Mouse (Mus musculus) forebrain, embryonic 13.5 days (tissue): ENCODE data around the gene H2-Oa. TPM values are rescaled to one million over a fixed set of nuclear protein-coding genes. Genes with fewer than 3 reads are reported as not detected.
"Not testable (repeated sequence)": the region's sequence is repeated elsewhere in the genome, so short reads cannot be mapped to it uniquely, and the experiment has no call there.

Experiments used
- ATAC-seq: fragments of 200-750 bp; cut with Nextera tagmentation; 2 replicates; pipeline ENCODE4 v1.8.0; 2017
- H3K27ac ChIP-seq: fragments of 300-500 bp; sonication (generic); 2 replicates; pipeline ENCODE4 v1.5.1; 2015; ENCODE audit warnings: inconsistent platforms, mild to moderate bottlenecking, moderate library complexity
- H3K27me3 ChIP-seq: fragments of 300-500 bp; sonication (generic); 2 replicates; pipeline ENCODE4 v1.6.1; 2015; ENCODE audit warnings: mild to moderate bottlenecking, inconsistent platforms
- H3K36me3 ChIP-seq: fragments of 300-500 bp; sonication (generic); 2 replicates; pipeline ENCODE4 v1.6.1; 2015; ENCODE audit warnings: mild to moderate bottlenecking, inconsistent platforms; ENCODE audit not compliant: poor library complexity, severe bottlenecking
- H3K4me1 ChIP-seq: fragments of 300-500 bp; sonication (generic); 2 replicates; pipeline ENCODE4 v1.6.1; 2015; ENCODE audit warnings: inconsistent platforms
- H3K4me2 ChIP-seq: fragments of 300-500 bp; sonication (generic); 2 replicates; pipeline ENCODE4 v1.6.1; 2015; ENCODE audit warnings: inconsistent platforms, mild to moderate bottlenecking, moderate library complexity
- H3K4me3 ChIP-seq: fragments of 300-500 bp; sonication (generic); 2 replicates; pipeline ENCODE4 v1.5.1; 2015; ENCODE audit warnings: mild to moderate bottlenecking, inconsistent platforms
- H3K9ac ChIP-seq: fragments of 300-500 bp; sonication (generic); 2 replicates; pipeline ENCODE4 v1.6.1; 2015; ENCODE audit warnings: mild to moderate bottlenecking, inconsistent platforms
- H3K9me3 ChIP-seq: fragments of 300-500 bp; sonication (generic); replicated peaks from 2 replicates; pipeline ENCODE4 v1.6.1; 2016; ENCODE audit warnings: inconsistent platforms
- WGBS: fragments of 180-500 bp; shearing (Covaris S2); methylation state at CpG from one replicate; pipeline ENCODE4 v1.1.7; 2015; 5-methylcytosine and 5-hydroxymethylcytosine counted together
- polyA plus RNA-seq: library from polyadenylated mRNA; unstranded; fragments of >200 nt; fragmentation: Nextera tagmentation; extraction: Ambion mirVana; gene quantifications from 2 replicates; pipeline ENCODE4 v1.2.1, GENCODE M21; 2015

H2-Oa gene
- polyA plus RNA-seq, 1 experiment from 2014 or later: not detected

DNA sequence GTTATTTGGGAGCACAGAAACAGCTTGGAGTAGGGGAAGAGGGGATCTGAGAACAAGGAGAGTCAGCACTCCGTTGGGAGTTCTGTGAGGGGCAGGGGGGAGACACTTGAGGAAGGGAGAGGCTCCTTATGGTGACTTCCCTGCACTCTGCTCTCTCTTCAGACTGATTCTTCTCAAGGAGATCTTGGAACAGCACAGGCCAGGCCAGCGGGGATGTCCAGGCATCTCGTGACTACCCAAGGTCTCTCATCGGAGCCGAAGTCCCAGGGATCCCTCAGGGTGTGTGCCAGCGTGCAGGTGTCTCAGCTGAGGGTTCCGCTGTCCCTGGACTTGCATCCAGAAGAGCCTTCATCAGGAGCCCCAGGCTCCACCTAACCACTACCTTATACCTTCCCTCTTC, 46.5 kb downstream of the H2-Oa start:
- Histone ChIP-seq H3K4me2 (no peak overlapping the region), H3K36me3 (no peaks in the 10 kb centered on the region), H3K4me3 (no peak overlapping the region), H3K27me3 (peaks cover 57% of the 10 kb centered on the region), H3K27ac (no peak overlapping the region), H3K9ac (no peak overlapping the region), H3K4me1 (peaks cover 17% of the 10 kb centered on the region), H3K9me3 (no peaks in the 10 kb centered on the region)
- no peak for ATAC-seq
- WGBS: 78% methylated on average over 7 of the region's 7 CpGs

- Histone ChIP-seq H3K9ac (peak overlapping the region; percentile 48), H3K27ac (no peak overlapping the region), H3K4me3 (peak overlapping the region; percentile 30), H3K27me3 (peaks cover 57% of the 10 kb centered on the region), H3K9me3 (no peaks in the 10 kb centered on the region), H3K36me3 (no peaks in the 10 kb centered on the region), H3K4me1 (peaks cover 17% of the 10 kb centered on the region), H3K4me2 (peak overlapping the region; percentile 57)
- ATAC-seq: no peak
- 2% methylated on average over 16 of the region's 16 CpGs for WGBS
Measured at GRCm38 (mm10) chr17:34139416-34139815, 47.3 kb downstream of the H2-Oa start.

DNA sequence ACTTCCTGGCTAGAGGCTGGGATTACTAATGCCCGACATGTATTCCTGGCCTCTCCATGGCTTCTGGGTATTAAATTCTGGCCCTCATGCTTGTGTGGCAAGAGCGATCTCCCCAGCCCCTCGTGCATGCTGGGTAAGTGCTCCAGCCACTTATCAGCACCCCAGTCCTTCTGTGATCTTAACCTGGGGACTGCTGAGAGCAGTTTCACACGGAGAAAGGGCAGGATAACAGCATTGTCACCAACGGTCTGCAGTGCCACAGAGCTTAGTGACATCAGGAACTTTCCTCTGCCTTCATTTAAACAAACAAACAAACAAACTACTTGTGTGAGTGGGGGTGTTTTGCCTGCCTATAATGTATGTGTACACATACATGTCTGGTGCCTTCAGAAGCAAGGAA, 48.1 kb downstream of the H2-Oa start:
- H3K4me2 ChIP-seq: peak overlapping the region; percentile 57
- H3K27ac ChIP-seq: no peak overlapping the region
- WGBS: 15% methylated on average over 5 of the region's 5 CpGs
- H3K9ac ChIP-seq: no peak overlapping the region
- H3K36me3 ChIP-seq: no peaks in the 10 kb centered on the region
- H3K27me3 ChIP-seq: peaks cover 57% of the 10 kb centered on the region
- ATAC-seq: no peak
- peaks cover 17% of the 10 kb centered on the region for H3K4me1 ChIP-seq
- no peak overlapping the region for H3K4me3 ChIP-seq
- no peaks in the 10 kb centered on the region for H3K9me3 ChIP-seq

GRCm38 (mm10) chr17:34141448-34141847, 49.3 kb downstream of the H2-Oa start:
- no peak for ATAC-seq
- Histone ChIP-seq H3K9me3 (no peaks in the 10 kb centered on the region), H3K9ac (no peak overlapping the region), H3K27ac (no peak overlapping the region), H3K4me3 (no peak overlapping the region), H3K4me2 (no peak overlapping the region), H3K4me1 (peaks cover 13% of the 10 kb centered on the region), H3K27me3 (peaks cover 51% of the 10 kb centered on the region), H3K36me3 (no peaks in the 10 kb centered on the region)
- WGBS: 56% methylated on average over 4 of the region's 4 CpGs

- Histone ChIP-seq H3K27me3 (peaks cover 41% of the 10 kb centered on the region), H3K36me3 (no peaks in the 10 kb centered on the region), H3K4me2 (no peak overlapping the region), H3K4me3 (no peak overlapping the region), H3K27ac (no peak overlapping the region; the same call in 1 of the 2 replicates), H3K9me3 (no peaks in the 10 kb centered on the region), H3K9ac (no peak overlapping the region), H3K4me1 (peaks cover 13% of the 10 kb centered on the region)
- no peak for ATAC-seq
- WGBS: 83% methylated on average over 7 of the region's 7 CpGs
Measured at GRCm38 (mm10) chr17:34142456-34143010, 50.4 kb downstream of the H2-Oa start.

DNA sequence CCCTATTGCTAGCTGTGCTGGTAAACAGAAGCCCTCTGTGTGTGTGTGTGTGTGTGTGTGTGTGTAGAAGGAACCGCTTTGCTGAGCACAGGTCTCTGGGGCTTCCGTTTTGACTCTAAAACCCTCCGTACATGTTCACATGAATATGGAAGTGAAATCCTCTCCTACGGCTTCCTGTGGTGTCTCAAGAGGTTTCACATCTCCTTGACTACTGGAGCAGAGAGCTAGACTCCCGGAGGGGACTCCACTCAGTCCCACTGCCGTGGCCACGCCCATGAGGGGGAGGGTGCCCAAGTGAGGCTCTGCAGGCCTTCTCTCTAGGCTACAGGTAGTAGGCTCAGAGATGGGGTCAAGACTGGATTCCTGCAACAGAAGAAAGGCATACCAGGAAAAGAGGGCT, 50.9 kb downstream of the H2-Oa start, which contains the start of gene H2-DMb2:
Gene H2-DMb2 (plus strand): TSS at position 275 of the 400 bp plus-strand sequence.
- Histone ChIP-seq H3K4me3 (no peak within 1 kb of the TSS), H3K27me3 (peaks cover 36% of the 10 kb centered on the region), H3K9me3 (no peaks in the 10 kb centered on the region), H3K4me2 (no peak within 1 kb of the TSS), H3K9ac (no peak within 1 kb of the TSS), H3K4me1 (peaks cover 13% of the 10 kb centered on the region), H3K36me3 (no peaks in the 10 kb centered on the region), H3K27ac (no peak within 1 kb of the TSS; the same call in 1 of the 2 replicates)
- ATAC-seq: no peak
- 30% methylated on average over 7 of the region's 7 CpGs for WGBS

- Histone ChIP-seq H3K9ac (no peak overlapping the region), H3K36me3 (no peaks in the 10 kb centered on the region), H3K4me2 (no peak overlapping the region), H3K4me3 (no peak overlapping the region), H3K4me1 (peaks cover 13% of the 10 kb centered on the region), H3K27ac (no peak overlapping the region), H3K27me3 (peaks cover 31% of the 10 kb centered on the region), H3K9me3 (no peaks in the 10 kb centered on the region)
- 45% methylated on average over 3 of the region's 5 CpGs for WGBS
- ATAC-seq: no peak
Measured at GRCm38 (mm10) chr17:34143461-34143860, 51.3 kb downstream of the H2-Oa start.

GRCm38 (mm10) chr17:34144221-34144620, 52.1 kb downstream of the H2-Oa start:
- H3K4me3 ChIP-seq, H3K4me2 ChIP-seq, H3K9me3 ChIP-seq, H3K27ac ChIP-seq, ATAC-seq, H3K36me3 ChIP-seq, H3K9ac ChIP-seq, H3K4me1 ChIP-seq: not testable (repeated sequence)
- WGBS: 91% methylated on average over 4 of the region's 4 CpGs
- peaks cover 24% of the 10 kb centered on the region for H3K27me3 ChIP-seq

Other genes with a start within 250 kb of the H2-Oa start
- gene Cd320, start 249.2 kb upstream of the H2-Oa start, polyA plus RNA-seq: 60.1 and 66.1 TPM in 2 replicates
- not detected in 2 replicates for gene Gm7029, start 218.5 kb upstream of the H2-Oa start, polyA plus RNA-seq
- gene Kifc1, start 201.7 kb upstream of the H2-Oa start, polyA plus RNA-seq: 6.8 and 7.4 TPM in 2 replicates
- gene Platr17, start 187.2 kb upstream of the H2-Oa start, polyA plus RNA-seq: 0.28 and 0.49 TPM in 2 replicates
- 60.7 and 68.0 TPM in 2 replicates for gene Daxx, start 182.9 kb upstream of the H2-Oa start, polyA plus RNA-seq
- 12.3 and 15.0 TPM in 2 replicates for gene Tapbp, start 176.4 kb upstream of the H2-Oa start, polyA plus RNA-seq
- gene Zbtb22, start 176.4 kb upstream of the H2-Oa start, polyA plus RNA-seq: 18.1 and 20.6 TPM in 2 replicates
- gene Rgl2, start 162.8 kb upstream of the H2-Oa start, polyA plus RNA-seq: 39.3 and 46.6 TPM in 2 replicates
- gene Pfdn6, start 152.0 kb upstream of the H2-Oa start, polyA plus RNA-seq: 204 and 214 TPM in 2 replicates
- gene Wdr46, start 151.7 kb upstream of the H2-Oa start, polyA plus RNA-seq: 28.4 and 29.4 TPM in 2 replicates
- 7.3 and 9.4 TPM in 2 replicates for gene B3galt4, start 140.9 kb upstream of the H2-Oa start, polyA plus RNA-seq
- 58.6 and 61.4 TPM in 2 replicates for gene Vps52, start 136.5 kb upstream of the H2-Oa start, polyA plus RNA-seq
- 1,165 and 1,184 TPM in 2 replicates for gene Rps18, start 136.3 kb upstream of the H2-Oa start, polyA plus RNA-seq
- gene H2-K1, start 92.0 kb upstream of the H2-Oa start, polyA plus RNA-seq: 12.9 and 24.0 TPM in 2 replicates
- gene Ring1, start 67.7 kb upstream of the H2-Oa start, polyA plus RNA-seq: 12.4 and 15.3 TPM in 2 replicates
- gene H2-Ke6, start 64.3 kb upstream of the H2-Oa start, polyA plus RNA-seq: 76.0 and 88.0 TPM in 2 replicates
- 139 and 159 TPM in 2 replicates for gene Slc39a7, start 60.7 kb upstream of the H2-Oa start, polyA plus RNA-seq
- 52.6 and 57.1 TPM in 2 replicates for gene Rxrb, start 60.5 kb upstream of the H2-Oa start, polyA plus RNA-seq
- gene Col11a2, start 52.9 kb upstream of the H2-Oa start, polyA plus RNA-seq: 0.80 and 1.3 TPM in 2 replicates
- gene H2-DMa, start 27.2 kb downstream of the H2-Oa start, polyA plus RNA-seq: 8.7 and 10.0 TPM in 2 replicates
- 124 and 125 TPM in 2 replicates for gene Brd2, start 30.3 kb downstream of the H2-Oa start, polyA plus RNA-seq
- gene H2-DMb2, start 51.0 kb downstream of the H2-Oa start, polyA plus RNA-seq: 0.20 TPM in 1 of 2 replicates, not detected in the other
- 0.20 TPM in 1 of 2 replicates, not detected in the other for gene H2-DMb1, start 60.7 kb downstream of the H2-Oa start, polyA plus RNA-seq
- 0.84 and 0.94 TPM in 2 replicates for gene Tap1, start 95.2 kb downstream of the H2-Oa start, polyA plus RNA-seq
- gene Psmb9, start 95.4 kb downstream of the H2-Oa start, polyA plus RNA-seq: 0.43 and 0.73 TPM in 2 replicates
- gene Psmb8, start 105.4 kb downstream of the H2-Oa start, polyA plus RNA-seq: 0.65 and 1.6 TPM in 2 replicates
- 0.76 and 0.87 TPM in 2 replicates for gene Tap2, start 111.2 kb downstream of the H2-Oa start, polyA plus RNA-seq
- gene H2-Ob, start 146.6 kb downstream of the H2-Oa start, polyA plus RNA-seq: not detected in 2 replicates
- 1.4 and 1.5 TPM in 2 replicates for gene H2-Ab1, start 165.3 kb downstream of the H2-Oa start, polyA plus RNA-seq
- gene H2-Aa, start 195.5 kb downstream of the H2-Oa start, polyA plus RNA-seq: 0.21 TPM in 1 of 2 replicates, not detected in the other
- gene H2-Eb1, start 213.5 kb downstream of the H2-Oa start, polyA plus RNA-seq: 1.6 TPM in 2 replicates
- not detected in 2 replicates for gene H2-Eb2, start 233.3 kb downstream of the H2-Oa start, polyA plus RNA-seq